Mouse (Mus musculus) small intestine, adult 2 months (tissue): Measurements from ENCODE around the gene Ostf1. TPM values are rescaled to one million over a fixed set of nuclear protein-coding genes. Genes with fewer than 3 reads are reported as not detected.

ENCODE experiments used
- H3K27ac ChIP-seq: fragments of 200-500 bp; 2 replicates; pipeline ENCODE4 v1.5.1; 2012; ENCODE audit warnings: low read depth, low read length, control low read depth, inconsistent platforms; ENCODE audit not compliant: insufficient read depth
- H3K27me3 ChIP-seq: fragments of 200-500 bp; 2 replicates; pipeline ENCODE4 v1.6.1; 2012; ENCODE audit warnings: mild to moderate bottlenecking, moderate library complexity, low read length, inconsistent platforms; ENCODE audit not compliant: control insufficient read depth, insufficient read depth
- H3K36me3 ChIP-seq: fragments of 200-500 bp; 2 replicates; pipeline ENCODE4 v1.6.1; 2012; ENCODE audit warnings: mild to moderate bottlenecking, low read length, control low read depth, inconsistent platforms; ENCODE audit not compliant: control insufficient read depth, insufficient read depth
- H3K4me1 ChIP-seq: fragments of 200-500 bp; 2 replicates; pipeline ENCODE4 v1.6.1; 2012; ENCODE audit warnings: low read length, inconsistent platforms, mixed read lengths; ENCODE audit not compliant: control insufficient read depth, insufficient read depth, insufficient read length
- H3K4me3 ChIP-seq: fragments of 200-500 bp; 2 replicates; pipeline ENCODE4 v1.5.1; 2012; ENCODE audit warnings: low read depth, mild to moderate bottlenecking, control low read depth, inconsistent platforms, low read length, moderate library complexity
- CTCF ChIP-seq: fragments of 200-500 bp; IDR thresholded peaks from 2 replicates; pipeline ENCODE4 v1.5.1; 2012; ENCODE audit warnings: low read depth, mild to moderate bottlenecking, control low read depth, inconsistent platforms, low read length, moderate library complexity, mixed read lengths; ENCODE audit not compliant: insufficient replicate concordance, insufficient read length; ENCODE audit errors: extremely low read depth
- POLR2A ChIP-seq: fragments of 200-500 bp; IDR thresholded peaks from 2 replicates; pipeline ENCODE4 v1.6.1; 2012; ENCODE audit warnings: low read depth, mild to moderate bottlenecking, control low read depth, inconsistent platforms, low read length, moderate library complexity
- WGBS: fragments of 180-500 bp; shearing (Covaris S2); methylation state at CpG from one replicate; pipeline ENCODE4 v1.1.7; 2018; 5-methylcytosine and 5-hydroxymethylcytosine counted together
- polyA plus RNA-seq: library from polyadenylated mRNA; depleted of rRNA; stranded (reverse); fragments of >200 nt; gene quantifications from 2 replicates; pipeline ENCODE4 v1.2.3, GENCODE M21; 2012; rRNA removed

Ostf1 gene
- 27.2 and 52.6 TPM in 2 replicates for polyA plus RNA-seq

DNA sequence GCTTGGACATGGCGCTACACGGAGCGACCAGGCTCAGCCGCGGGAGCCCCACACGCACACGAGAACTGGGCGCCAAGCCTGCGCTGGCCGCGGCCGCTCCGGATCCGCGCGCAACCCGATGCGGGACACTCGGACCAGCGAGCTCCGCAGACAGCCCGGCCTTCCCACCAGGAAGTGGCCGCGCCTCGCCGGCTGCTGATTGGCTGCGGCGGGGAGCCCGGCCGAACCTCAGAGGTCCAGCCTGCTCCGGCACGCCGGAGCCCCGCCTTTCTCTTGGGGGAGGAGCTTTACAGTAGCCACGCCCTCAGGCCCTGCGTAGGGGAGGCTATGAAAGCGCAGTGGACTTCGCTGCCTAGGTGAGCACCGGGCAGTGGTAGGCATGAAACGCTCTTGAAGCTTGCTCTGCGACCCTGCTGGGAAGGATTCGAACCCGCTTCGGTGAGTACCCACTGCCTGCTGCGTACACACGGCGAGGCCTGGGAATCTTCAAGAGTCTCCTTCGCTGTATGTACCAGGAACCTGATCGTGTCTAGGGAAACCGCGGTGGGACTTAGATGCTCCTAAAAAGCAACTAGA, at the start of gene Ostf1, which contains the start of gene Nmrk1:
Ostf1 (minus strand) TSS at position 180 of the 576 bp plus-strand sequence.
Nmrk1 (plus strand) TSS at position 307 of the 576 bp plus-strand sequence.
- H3K4me1 ChIP-seq, result no peaks in the 10 kb centered on the region; the same call in 1 of the 2 replicates
- peak within 1 kb of the TSS; percentile 95 for H3K27ac ChIP-seq
- no peak for TF ChIP-seq CTCF
- peak; percentile 87 for TF ChIP-seq POLR2A
- H3K27me3 ChIP-seq, result no peaks in the 10 kb centered on the region
- under 1% methylated on average over 51 of the region's 51 CpGs for WGBS
- peaks cover 2% of the 10 kb centered on the region; the same call in 1 of the 2 replicates for H3K36me3 ChIP-seq
- H3K4me3 ChIP-seq, result peak within 1 kb of the TSS; percentile 83

DNA sequence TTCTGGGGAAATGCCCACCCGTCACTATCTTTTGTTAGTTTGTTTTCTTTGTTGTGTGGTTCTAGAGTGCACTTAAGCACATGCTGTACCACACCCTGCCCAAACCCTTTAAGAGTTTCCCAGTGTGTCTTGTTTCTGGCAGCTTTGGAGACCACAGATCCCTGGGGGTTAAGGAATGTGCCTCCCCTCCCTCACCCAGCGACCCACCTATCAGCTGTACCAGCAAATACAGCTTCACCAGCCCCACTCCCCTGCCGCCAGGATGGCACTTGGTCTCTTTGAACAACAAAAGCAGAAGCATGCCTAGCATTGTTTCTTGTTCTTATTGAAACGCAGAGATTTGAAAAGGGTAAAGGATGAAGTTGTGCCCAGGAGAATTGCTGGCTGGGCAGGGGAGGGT, 41.5 kb upstream of the Ostf1 start:
- H3K27me3 ChIP-seq, result no peaks in the 10 kb centered on the region
- H3K27ac ChIP-seq, result no peak overlapping the region
- H3K4me3 ChIP-seq, result no peak overlapping the region
- 82% methylated on average over 4 of the region's 4 CpGs for WGBS
- H3K4me1 ChIP-seq, result peaks cover 2% of the 10 kb centered on the region; the same call in 1 of the 2 replicates
- TF ChIP-seq CTCF, result no peak
- TF ChIP-seq POLR2A, result no peak
- 0 out of 2 replicates have a peak, but pooled peaks cover 1% of the 10 kb centered on the region for H3K36me3 ChIP-seq

DNA sequence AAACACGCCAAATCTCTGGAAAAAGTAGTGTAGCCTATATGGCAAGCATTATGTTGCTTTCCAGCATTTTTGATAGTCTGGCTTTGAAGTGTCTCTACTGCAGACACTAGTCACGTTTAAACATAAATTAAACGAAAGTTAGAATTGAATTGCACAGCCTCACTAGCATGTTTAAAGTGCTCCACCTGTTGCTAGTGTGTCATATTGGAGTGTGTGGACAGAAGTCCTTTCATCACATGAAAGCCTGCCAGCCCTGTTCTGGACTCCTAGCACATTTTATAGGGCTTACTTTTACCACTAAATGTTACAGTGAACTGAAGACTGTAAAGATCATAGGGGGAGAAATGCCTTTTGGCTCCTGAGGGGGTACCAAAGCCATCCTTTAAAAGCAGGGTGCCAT, 40.9 kb upstream of the Ostf1 start:
- WGBS, result 59% methylated on average over 3 of the region's 3 CpGs
- Histone ChIP-seq H3K27ac (no peak overlapping the region), H3K36me3 (no peaks in the 10 kb centered on the region), H3K4me1 (peaks cover 2% of the 10 kb centered on the region; the same call in 1 of the 2 replicates), H3K4me3 (no peak overlapping the region), H3K27me3 (no peaks in the 10 kb centered on the region)
- no peak for TF ChIP-seq CTCF
- TF ChIP-seq POLR2A, result no peak

DNA sequence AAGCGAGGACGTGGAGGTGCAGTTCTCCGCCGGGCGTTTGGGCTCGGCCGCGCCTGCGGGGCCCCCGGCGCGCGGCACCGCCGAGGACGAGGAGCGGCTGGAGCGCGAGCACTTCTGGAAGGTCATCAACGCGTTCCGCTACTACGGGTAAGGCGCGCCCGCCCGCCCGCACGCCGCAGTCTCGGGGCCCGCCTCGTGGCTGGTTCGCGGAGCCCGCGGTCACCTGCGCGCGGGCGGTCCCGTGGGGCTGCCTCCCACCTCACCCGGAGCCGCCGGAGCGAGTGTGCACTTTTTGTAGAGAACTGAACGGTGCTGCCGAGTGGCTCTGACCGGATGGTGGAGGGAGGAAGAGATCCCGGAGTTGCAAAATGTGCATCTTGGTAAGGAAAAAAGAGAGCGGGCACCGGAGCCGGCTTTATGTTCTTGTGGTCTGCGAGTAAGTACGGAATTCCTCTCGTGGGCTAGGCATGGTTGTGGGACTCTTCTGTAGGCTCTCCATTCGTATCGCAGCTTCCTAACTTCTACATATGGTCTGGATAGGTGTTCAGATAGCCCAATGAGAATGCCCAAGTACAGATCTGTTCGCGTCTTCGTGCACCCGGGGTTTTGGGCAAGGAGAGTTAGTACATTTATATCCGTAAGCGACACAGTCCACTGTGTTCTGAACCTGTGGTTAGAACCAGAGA, 39.6 kb upstream of the Ostf1 start:
- Histone ChIP-seq H3K4me1 (peaks cover 2% of the 10 kb centered on the region; the same call in 1 of the 2 replicates), H3K36me3 (no peaks in the 10 kb centered on the region), H3K27me3 (no peaks in the 10 kb centered on the region), H3K27ac (peak overlapping the region; percentile 57), H3K4me3 (peak overlapping the region; percentile 94)
- TF ChIP-seq POLR2A (no peak), CTCF (no peak)
- WGBS, result under 1% methylated on average over 62 of the region's 64 CpGs

DNA sequence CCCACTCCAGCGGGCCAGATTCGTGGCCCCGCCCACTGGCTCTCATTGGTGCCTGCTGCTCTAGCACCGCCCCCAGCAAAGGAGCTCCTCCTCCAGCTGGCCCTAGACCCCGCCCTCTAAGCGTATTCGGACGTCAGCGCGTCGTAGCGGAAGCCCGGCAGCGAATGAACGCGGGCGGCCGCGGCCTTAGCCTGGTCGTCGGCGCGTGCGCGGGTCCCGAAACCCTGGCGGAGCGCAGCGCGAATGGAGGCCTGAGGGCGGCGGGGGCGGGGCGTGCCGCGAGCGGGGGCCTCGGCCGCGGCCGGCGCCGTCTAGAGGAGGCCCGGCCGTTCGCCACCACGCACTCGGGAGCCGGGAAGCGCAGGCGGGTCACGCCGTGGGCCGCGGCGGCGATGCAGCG, 39.0 kb upstream of the Ostf1 start, which contains the start of gene Carnmt1:
Carnmt1 (plus strand) TSS at position 157 of the 400 bp plus-strand sequence.
- WGBS, result under 1% methylated on average over 49 of the region's 58 CpGs
- no peaks in the 10 kb centered on the region for H3K36me3 ChIP-seq
- H3K27me3 ChIP-seq, result no peaks in the 10 kb centered on the region
- H3K4me1 ChIP-seq, result peaks cover 2% of the 10 kb centered on the region; the same call in 1 of the 2 replicates
- H3K4me3 ChIP-seq, result peak within 1 kb of the TSS; percentile 94
- peak within 1 kb of the TSS; percentile 57 for H3K27ac ChIP-seq
- TF ChIP-seq CTCF (no peak), POLR2A (peak; percentile 28; the same call in 1 of the 2 replicates)

DNA sequence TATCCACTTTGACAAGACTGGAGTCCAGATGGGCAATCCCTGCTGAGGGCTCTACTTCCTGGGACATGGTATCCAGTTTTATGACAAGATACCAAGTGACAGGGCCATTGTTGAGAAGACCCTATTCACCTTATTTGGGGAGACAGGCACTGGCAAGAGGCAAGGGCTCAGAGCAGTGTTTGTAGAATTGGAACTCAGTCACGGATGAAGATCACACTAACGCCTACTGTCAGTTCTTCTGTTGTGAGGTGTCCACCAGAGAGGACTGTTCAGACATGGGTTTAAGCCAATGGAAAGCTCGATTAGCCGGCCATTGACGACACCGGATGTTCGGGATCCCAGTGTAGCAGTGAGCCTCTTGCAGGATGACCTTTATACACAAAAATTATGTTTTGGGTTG, 37.9 kb upstream of the Ostf1 start:
- H3K4me1 ChIP-seq, result peaks cover 2% of the 10 kb centered on the region; the same call in 1 of the 2 replicates
- H3K27ac ChIP-seq, result no peak overlapping the region
- WGBS, result 96% methylated on average over 7 of the region's 7 CpGs
- H3K36me3 ChIP-seq, result no peaks in the 10 kb centered on the region
- H3K27me3 ChIP-seq, result no peaks in the 10 kb centered on the region
- TF ChIP-seq POLR2A (no peak), CTCF (no peak)
- no peak overlapping the region for H3K4me3 ChIP-seq

DNA sequence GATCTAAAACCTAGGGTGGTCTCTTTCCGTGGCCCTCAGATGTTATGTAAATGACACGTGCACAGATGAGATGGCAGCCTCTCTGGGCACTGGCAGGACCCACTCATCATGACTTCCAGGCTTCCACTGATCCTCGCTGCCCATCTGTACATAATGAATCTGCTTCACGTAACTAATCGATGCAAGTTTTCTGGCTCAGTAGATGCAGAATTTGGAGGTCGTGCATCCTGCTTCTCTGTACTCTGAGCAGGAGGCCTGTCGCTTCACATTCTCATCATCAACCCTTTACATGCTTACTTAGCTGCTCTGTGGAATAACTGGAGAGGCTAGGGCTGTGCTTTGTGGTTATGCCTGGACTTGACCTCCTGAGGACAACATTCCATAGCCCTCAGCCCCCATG, 35.3 kb upstream of the Ostf1 start:
- H3K4me1 ChIP-seq, result peaks cover 2% of the 10 kb centered on the region; the same call in 1 of the 2 replicates
- no peak overlapping the region for H3K27ac ChIP-seq
- H3K36me3 ChIP-seq, result no peaks in the 10 kb centered on the region
- WGBS, result 90% methylated on average over 7 of the region's 7 CpGs
- TF ChIP-seq POLR2A (no peak), CTCF (no peak)
- H3K27me3 ChIP-seq, result no peaks in the 10 kb centered on the region
- H3K4me3 ChIP-seq, result no peak overlapping the region
